Mouse (Mus musculus) midbrain, embryonic 16.5 days (tissue): ENCODE results near the gene Fnbp4. TPM values are rescaled to one million over a fixed set of nuclear protein-coding genes. Genes with fewer than 3 reads are reported as not detected.
A peak's percentile ranks its signal among the peaks of the same experiment; 100 is the strongest.

ENCODE experiments used
- ATAC-seq: fragments of 200-750 bp; cut with Nextera tagmentation; 2 replicates; pipeline ENCODE4 v1.8.0; 2017; ENCODE audit warnings: moderate TSS enrichment
- H3K27ac ChIP-seq: fragments of 300-500 bp; sonication (generic); 2 replicates; pipeline ENCODE4 v1.5.1; 2014; ENCODE audit warnings: mild to moderate bottlenecking, low read length, mixed read lengths
- H3K27me3 ChIP-seq: fragments of 300-500 bp; sonication (generic); 2 replicates; pipeline ENCODE4 v1.6.1; 2014; ENCODE audit warnings: low read depth, low read length, mixed read lengths; ENCODE audit not compliant: control insufficient read depth, insufficient read depth
- H3K36me3 ChIP-seq: fragments of 300-500 bp; sonication (generic); 2 replicates; pipeline ENCODE4 v1.6.1; 2014; ENCODE audit warnings: mild to moderate bottlenecking, low read length, moderate library complexity, mixed read lengths; ENCODE audit not compliant: control insufficient read depth, insufficient read depth
- H3K4me1 ChIP-seq: fragments of 300-500 bp; sonication (generic); 2 replicates; pipeline ENCODE4 v1.6.1; 2014; ENCODE audit warnings: mild to moderate bottlenecking, low read length, mixed read lengths; ENCODE audit not compliant: control insufficient read depth, insufficient read depth
- H3K4me2 ChIP-seq: fragments of 300-500 bp; sonication (generic); 2 replicates; pipeline ENCODE4 v1.6.1; 2014; ENCODE audit warnings: mild to moderate bottlenecking, low read length, mixed read lengths
- H3K4me3 ChIP-seq: fragments of 300-500 bp; sonication (generic); 2 replicates; pipeline ENCODE4 v1.5.1; 2014; ENCODE audit warnings: low read depth, mild to moderate bottlenecking, low read length, moderate library complexity, mixed read lengths
- H3K9ac ChIP-seq: fragments of 300-500 bp; sonication (generic); 2 replicates; pipeline ENCODE4 v1.6.1; 2014; ENCODE audit warnings: low read depth, low read length, mixed read lengths
- H3K9me3 ChIP-seq: fragments of 300-500 bp; sonication (generic); replicated peaks from 2 replicates; pipeline ENCODE4 v1.6.1; 2014; ENCODE audit warnings: mild to moderate bottlenecking, low read length, mixed read lengths; ENCODE audit not compliant: control insufficient read depth, poor library complexity, severe bottlenecking
- WGBS: fragments of 180-500 bp; shearing (Covaris S2); extraction: QIAGEN DNeasy Blood & Tissue Kit; methylation state at CpG from one replicate; pipeline ENCODE4 v1.1.7; 2014; 5-methylcytosine and 5-hydroxymethylcytosine counted together
- polyA plus RNA-seq: library from polyadenylated mRNA; unstranded; fragments of >200 nt; fragmentation: Nextera tagmentation; extraction: Ambion mirVana; gene quantifications from 2 replicates; pipeline ENCODE4 v1.2.1, GENCODE M21; 2015

Fnbp4 gene
- polyA plus RNA-seq, 1 experiment from 2014 or later, result 102 TPM

DNA sequence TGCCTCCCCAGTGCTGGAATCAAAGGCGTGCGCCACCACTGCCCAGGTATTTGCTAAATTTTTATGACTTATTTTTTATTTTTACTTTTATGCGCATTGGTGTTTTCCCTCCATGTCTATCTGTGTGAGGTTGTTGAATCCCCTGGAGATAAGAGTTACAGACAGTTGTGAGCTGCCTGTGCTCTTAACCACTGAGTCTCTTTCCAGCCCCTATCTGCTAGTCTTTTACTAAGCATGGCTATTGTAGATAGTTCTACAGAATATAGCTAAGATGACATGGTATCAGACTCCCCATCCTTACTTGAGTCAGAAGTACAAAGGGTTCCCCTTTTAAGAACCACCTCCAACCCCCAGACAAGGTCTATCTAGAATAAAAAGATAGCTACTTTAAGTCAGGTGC is 9.0 kb downstream of the Fnbp4 start:
- no peak overlapping the region for H3K4me2 ChIP-seq
- 100% methylated on average over 3 of the region's 3 CpGs for WGBS
- H3K9me3 ChIP-seq, result no peaks in the 10 kb centered on the region
- no peak overlapping the region for H3K9ac ChIP-seq
- H3K4me3 ChIP-seq, result no peak overlapping the region
- no peak overlapping the region for H3K27ac ChIP-seq
- no peaks in the 10 kb centered on the region for H3K27me3 ChIP-seq
- peaks cover 6% of the 10 kb centered on the region for H3K4me1 ChIP-seq
- H3K36me3 ChIP-seq, result peaks cover 39% of the 10 kb centered on the region
- no peak for ATAC-seq

DNA sequence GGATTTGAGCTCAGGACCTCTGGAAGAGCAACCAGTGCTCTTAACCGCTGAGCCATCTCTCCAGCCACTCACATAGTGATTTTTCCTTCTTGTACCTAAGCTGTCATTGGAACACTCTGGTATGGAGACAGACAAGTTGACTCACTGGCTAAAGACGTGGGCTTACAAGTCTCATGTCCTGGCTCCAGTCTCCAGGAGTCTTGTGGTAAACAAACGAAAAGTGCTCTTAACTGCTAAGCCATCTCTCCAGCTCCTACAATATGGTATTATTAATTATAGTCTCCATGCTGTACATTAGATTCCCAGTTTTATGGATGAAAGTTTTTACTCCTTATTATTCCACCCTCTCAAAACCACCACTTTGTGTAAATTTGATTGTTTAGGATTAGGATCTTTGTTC is 20.0 kb downstream of the Fnbp4 start:
- Histone ChIP-seq H3K36me3 (peaks cover 35% of the 10 kb centered on the region), H3K27me3 (no peaks in the 10 kb centered on the region), H3K4me3 (no peak overlapping the region), H3K27ac (no peak overlapping the region), H3K4me2 (no peak overlapping the region), H3K4me1 (no peaks in the 10 kb centered on the region), H3K9me3 (no peaks in the 10 kb centered on the region), H3K9ac (no peak overlapping the region)
- no peak for ATAC-seq
- 92% methylated on average over 3 of the region's 3 CpGs for WGBS

DNA sequence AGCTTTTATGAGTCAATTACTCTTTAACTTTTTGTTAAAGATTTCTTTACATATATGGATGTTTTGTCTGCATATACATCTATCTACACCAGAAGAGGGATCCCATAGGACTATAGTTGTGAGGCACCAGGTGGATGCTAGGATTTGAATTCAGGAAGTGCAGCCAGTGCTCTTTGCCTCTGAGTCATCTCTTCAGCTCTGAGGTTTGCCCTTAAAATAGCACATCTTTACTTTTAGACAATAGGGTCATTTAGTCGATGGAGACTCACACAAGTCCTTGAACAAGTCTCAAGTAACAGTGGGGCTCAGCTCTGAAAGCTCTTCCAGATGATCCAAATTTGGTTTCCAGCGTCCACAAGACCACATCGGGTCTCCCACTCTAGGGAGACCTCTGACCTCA is 36.2 kb downstream of the Fnbp4 start:
- Histone ChIP-seq H3K9ac (no peak overlapping the region), H3K4me1 (peaks cover 12% of the 10 kb centered on the region)
- 46% methylated on average over 3 of the region's 3 CpGs for WGBS

DNA sequence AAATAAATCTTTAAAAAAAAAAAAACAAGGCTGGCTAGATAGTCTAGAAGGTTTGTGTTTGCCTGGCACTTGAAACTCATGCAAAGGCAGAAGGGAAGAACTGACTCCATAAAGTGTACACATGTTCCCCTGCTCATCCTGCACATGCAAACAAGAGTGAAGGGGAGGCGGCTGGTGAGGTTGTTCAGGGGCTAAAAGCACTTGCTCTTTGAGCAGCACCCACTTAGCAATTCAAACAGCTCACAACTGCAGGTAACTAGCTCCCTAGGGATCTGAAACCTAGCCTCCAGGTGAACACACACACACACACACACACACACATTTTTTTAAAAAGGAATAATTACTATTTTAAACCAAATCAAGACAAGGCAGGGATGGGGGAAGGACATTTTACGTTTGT is 36.8 kb downstream of the Fnbp4 start:
- Histone ChIP-seq H3K4me1 (peaks cover 12% of the 10 kb centered on the region), H3K4me3 (no peak overlapping the region), H3K27me3 (peaks cover 5% of the 10 kb centered on the region), H3K9me3 (no peaks in the 10 kb centered on the region), H3K27ac (no peak overlapping the region), H3K4me2 (no peak overlapping the region), H3K36me3 (peaks cover 27% of the 10 kb centered on the region), H3K9ac (no peak overlapping the region)
- WGBS, result 44% methylated on average over 2 of the region's 2 CpGs
- ATAC-seq, result no peak

More for the DNA sequence above, 36.2 kb downstream of the Fnbp4 start:
- Histone ChIP-seq H3K27ac (no peak overlapping the region), H3K4me3 (no peak overlapping the region), H3K9me3 (no peaks in the 10 kb centered on the region), H3K36me3 (peaks cover 27% of the 10 kb centered on the region), H3K4me2 (no peak overlapping the region), H3K27me3 (peaks cover 5% of the 10 kb centered on the region)
- no peak for ATAC-seq

DNA sequence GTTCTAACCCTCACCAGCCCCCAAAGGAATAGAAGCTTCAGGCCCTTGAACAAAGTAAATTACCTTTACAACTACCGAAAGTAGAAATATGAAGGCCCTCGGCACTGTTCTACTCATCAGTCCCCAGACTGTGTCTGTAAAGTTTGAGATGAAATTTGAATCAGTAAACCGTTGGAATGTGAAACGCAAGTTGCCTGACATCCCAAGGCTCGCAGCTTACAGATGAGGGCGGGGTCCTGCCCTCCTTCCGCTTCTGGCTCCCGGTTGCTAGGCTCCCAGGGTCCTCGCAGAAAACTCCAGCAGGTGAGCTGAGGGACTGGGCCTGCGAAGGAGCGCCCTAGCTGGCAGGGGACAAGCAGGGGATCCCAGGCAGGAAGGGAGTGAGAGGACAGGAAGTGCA is 37.3 kb downstream of the Fnbp4 start, which contains the start of gene Agbl2:
Gene Agbl2, plus strand, starts transcription at position 270 of the 400 bp plus-strand sequence.
- Histone ChIP-seq H3K4me2 (peak within 1 kb of the TSS; percentile 62), H3K27ac (no peak within 1 kb of the TSS), H3K9ac (peak within 1 kb of the TSS; percentile 35; the same call in 1 of the 2 replicates), H3K4me3 (peak within 1 kb of the TSS; percentile 25), H3K9me3 (no peaks in the 10 kb centered on the region), H3K27me3 (peaks cover 5% of the 10 kb centered on the region), H3K36me3 (peaks cover 23% of the 10 kb centered on the region), H3K4me1 (peaks cover 12% of the 10 kb centered on the region)
- ATAC-seq, result peak; percentile 61; the same call in 1 of the 2 replicates
- 5% methylated on average over 11 of the region's 11 CpGs for WGBS

DNA sequence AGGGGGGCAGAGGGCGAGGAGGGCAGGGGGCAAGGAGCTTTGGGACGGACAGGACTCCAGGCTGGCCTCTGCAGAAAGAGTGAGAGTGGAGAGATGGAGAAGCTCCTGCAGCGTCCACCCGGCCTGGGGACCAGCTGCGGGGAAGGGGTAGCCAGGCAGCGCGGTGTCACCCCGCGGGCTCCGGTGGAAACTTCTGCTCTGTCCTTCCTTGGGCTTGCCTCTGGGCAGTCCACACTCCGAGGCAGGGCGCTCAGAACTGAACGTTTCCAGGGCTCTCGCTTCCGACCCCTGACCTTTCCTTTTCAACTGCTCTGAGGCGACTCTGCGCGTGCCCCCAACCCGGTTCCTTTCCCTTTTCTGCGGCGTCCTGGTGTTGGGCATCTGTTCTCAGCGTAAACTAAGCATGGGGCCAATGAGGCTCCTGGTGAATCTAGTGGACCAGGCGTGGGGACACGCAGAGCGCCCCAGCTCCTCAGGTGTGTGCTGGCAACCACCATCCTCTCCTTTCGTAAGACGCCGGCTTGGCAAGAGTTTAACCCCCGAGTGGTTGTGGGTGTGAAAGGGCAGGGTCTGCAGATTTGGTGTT is 37.8 kb downstream of the Fnbp4 start:
- peaks cover 12% of the 10 kb centered on the region for H3K4me1 ChIP-seq
- peak overlapping the region; percentile 62 for H3K4me2 ChIP-seq
- ATAC-seq, result peak; percentile 72
- H3K36me3 ChIP-seq, result peaks cover 18% of the 10 kb centered on the region
- H3K9ac ChIP-seq, result peak overlapping the region; percentile 20; the same call in 1 of the 2 replicates
- H3K27me3 ChIP-seq, result peaks cover 5% of the 10 kb centered on the region
- no peak overlapping the region for H3K27ac ChIP-seq
- WGBS, result 2% methylated on average over 26 of the region's 29 CpGs
- H3K9me3 ChIP-seq, result no peaks in the 10 kb centered on the region
- peak overlapping the region; percentile 25 for H3K4me3 ChIP-seq

DNA sequence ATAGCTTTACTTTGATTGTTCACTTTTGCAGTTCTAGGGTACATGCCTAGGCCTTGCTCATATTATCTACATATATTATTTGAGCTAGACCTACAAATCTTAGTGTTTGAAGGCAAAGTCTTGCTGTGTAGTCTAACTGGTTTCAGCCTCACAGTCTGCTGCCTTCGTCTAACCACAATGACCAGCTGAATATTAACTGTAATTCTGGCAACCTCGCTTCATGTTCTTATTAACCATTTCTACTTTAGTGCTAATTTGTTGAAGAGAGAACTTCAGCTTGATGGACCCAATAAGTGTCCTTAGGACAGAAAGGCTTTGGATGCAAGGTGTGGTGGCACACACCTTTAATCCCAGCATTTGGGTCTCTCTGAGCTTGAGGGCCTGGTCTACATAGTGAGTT is 43.0 kb downstream of the Fnbp4 start:
- no peak for ATAC-seq
- H3K9ac ChIP-seq, result no peak overlapping the region
- H3K9me3 ChIP-seq, result no peaks in the 10 kb centered on the region
- H3K4me2 ChIP-seq, result no peak overlapping the region
- H3K4me1 ChIP-seq, result peaks cover 2% of the 10 kb centered on the region
- H3K27ac ChIP-seq, result no peak overlapping the region
- no peak overlapping the region for H3K4me3 ChIP-seq
- WGBS, result 89% methylated on average over 2 of the region's 2 CpGs
- no peaks in the 10 kb centered on the region for H3K36me3 ChIP-seq
- peaks cover 5% of the 10 kb centered on the region for H3K27me3 ChIP-seq

DNA sequence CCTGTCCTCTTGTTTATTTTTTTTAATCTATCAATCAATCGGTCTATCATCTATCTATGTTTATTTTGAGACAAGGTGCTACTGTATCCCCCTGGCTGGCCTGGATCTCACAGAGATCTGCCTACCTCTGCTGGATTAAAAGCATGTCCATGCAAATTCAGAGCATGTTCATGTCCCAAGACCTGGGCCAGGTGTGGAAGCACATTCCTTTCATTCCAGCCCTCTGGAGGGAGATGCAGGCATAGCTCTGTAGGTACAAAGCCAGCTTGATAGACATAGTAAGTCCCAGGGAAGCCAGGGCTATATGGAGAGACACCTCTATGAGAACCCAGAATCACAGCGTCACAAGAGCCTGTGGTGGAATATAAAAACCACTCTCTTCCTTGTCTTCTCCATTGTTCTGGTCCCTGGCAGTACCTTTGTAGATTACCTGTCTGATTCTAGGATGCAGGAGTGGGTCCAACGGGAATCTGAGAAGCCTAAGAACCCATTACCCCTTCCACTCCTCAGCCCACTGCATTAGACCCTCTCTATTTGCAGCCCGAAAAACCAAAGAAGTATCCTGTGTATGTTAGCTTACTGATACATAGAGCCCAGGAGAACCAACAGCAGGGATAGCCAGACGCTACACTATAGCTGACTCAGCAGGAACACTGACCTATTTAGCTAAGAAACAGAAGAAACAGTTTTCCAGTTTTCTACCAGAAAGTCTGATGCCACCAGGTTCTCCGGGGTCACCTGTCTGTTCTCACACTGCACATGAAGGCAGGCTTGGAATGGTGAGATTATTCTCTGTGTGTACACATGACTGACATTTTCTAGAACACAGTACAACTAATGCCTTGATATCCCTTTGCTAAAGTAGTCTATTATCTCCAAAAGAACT is 63.3 kb downstream of the Fnbp4 start:
- Histone ChIP-seq H3K36me3 (no peaks in the 10 kb centered on the region), H3K4me3 (no peak overlapping the region), H3K4me1 (no peaks in the 10 kb centered on the region), H3K9ac (no peak overlapping the region), H3K27me3 (no peaks in the 10 kb centered on the region), H3K9me3 (no peaks in the 10 kb centered on the region), H3K4me2 (no peak overlapping the region), H3K27ac (no peak overlapping the region)
- 86% methylated on average over 6 of the region's 6 CpGs for WGBS
- ATAC-seq, result no peak

DNA sequence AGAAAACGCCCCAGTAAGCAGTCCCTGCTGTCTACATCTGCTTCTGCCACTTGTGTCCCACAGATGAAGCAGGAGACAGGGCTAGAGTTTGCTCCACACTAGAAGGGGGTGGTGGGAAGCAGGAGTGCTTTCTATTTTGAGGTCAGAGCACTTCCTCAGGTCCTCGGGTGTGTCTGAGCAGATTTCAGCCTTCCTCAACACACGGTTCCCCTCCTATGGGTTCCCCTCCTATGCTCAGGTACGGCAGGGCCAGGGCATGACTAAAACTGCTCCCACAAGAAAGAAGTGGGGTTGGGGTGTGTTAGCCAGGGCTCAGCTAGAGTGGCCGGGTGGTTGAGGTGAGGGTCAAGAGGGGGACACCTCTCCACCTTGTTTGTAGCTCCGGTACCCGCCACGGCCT is 65.6 kb downstream of the Fnbp4 start:
- H3K27me3 ChIP-seq, result no peaks in the 10 kb centered on the region
- 87% methylated on average over 8 of the region's 8 CpGs for WGBS

More for the DNA sequence above, 65.6 kb downstream of the Fnbp4 start:
- H3K9ac ChIP-seq, result no peak overlapping the region
- no peaks in the 10 kb centered on the region for H3K4me1 ChIP-seq
- no peak for ATAC-seq
- H3K4me2 ChIP-seq, result no peak overlapping the region
- no peaks in the 10 kb centered on the region for H3K36me3 ChIP-seq
- no peaks in the 10 kb centered on the region for H3K9me3 ChIP-seq
- H3K4me3 ChIP-seq, result no peak overlapping the region
- no peak overlapping the region for H3K27ac ChIP-seq
